Mouse (Mus musculus) bone marrow macrophage, adult 2 months (primary cell): ENCODE data around the gene Hps6.
A peak's percentile ranks its signal among the peaks of the same experiment; 100 is the strongest.

Experiments
- CTCF ChIP-seq: IDR thresholded peaks from 2 replicates; pipeline ENCODE4 v1.5.1; 2012; ENCODE audit warnings: low read depth, mild to moderate bottlenecking, low read length, moderate library complexity
- POLR2A ChIP-seq: IDR thresholded peaks from 2 replicates; pipeline ENCODE4 v1.6.1; 2012; ENCODE audit warnings: mild to moderate bottlenecking, low read depth, low read length, borderline replicate concordance

- peak; percentile 87 for TF ChIP-seq POLR2A
- TF ChIP-seq CTCF = no peak
These were observed at the start of gene Hps6 for GRCm38 (mm10) chr19:46003371-46004226.
